Comparison of ENCODE assay signal across 8 mouse cellular contexts in genomic region chr11:11455037-11455436, GRCm38 (mm10). TPM values are rescaled to one million over a fixed set of nuclear protein-coding genes. Genes with fewer than 3 reads are reported as not detected.
DNase-seq lines count a peak whose midpoint lies in the region; ATAC-seq lines count a peak whose summit lies in the region.

No protein-coding gene starts in this region.

- H3K36me3 ChIP-seq in liver, embryonic 16.5 days (ENCODE audit: control insufficient read depth, insufficient read depth), result no peaks in the 10 kb centered on the region
- no peaks in the 10 kb centered on the region for H3K36me3 ChIP-seq in liver, embryonic 12.5 days

- no peak overlapping the region for H3K27ac ChIP-seq in liver, embryonic 16.5 days (ENCODE audit: low read length)
- no peak overlapping the region for H3K27ac ChIP-seq in liver, embryonic 12.5 days

- peak; percentile 27; the same call in 1 of the 2 replicates for ATAC-seq in liver, embryonic 16.5 days (ENCODE audit: low read depth)
- no peak for ATAC-seq in liver, embryonic 12.5 days
- peak; percentile 96 for ATAC-seq in megakaryocyte-erythroid progenitor cell, adult 5-6 weeks (replicated peaks; ENCODE audit: low FRiP score, low TSS enrichment, poor library complexity, severe bottlenecking)

- 17% methylated on average over 2 of the region's 2 CpGs for WGBS in liver, embryonic 16.5 days (ENCODE audit: insufficient replicate concordance)
- 21% methylated on average over 2 of the region's 2 CpGs for WGBS in liver, embryonic 12.5 days (ENCODE audit: insufficient replicate concordance)

- no peak overlapping the region for H3K4me2 ChIP-seq in liver, embryonic 16.5 days (ENCODE audit: low read depth, low read length)
- no peak overlapping the region for H3K4me2 ChIP-seq in liver, embryonic 12.5 days

- DNase-seq in adrenal gland, adult 2 months, result peak; percentile 2
- DNase-seq in adrenal gland, postnatal 4 days (ENCODE audit: low spot score in 2 of 2), result no peak
- peak; percentile 35 for DNase-seq in c-Kit-positive CD71-positive TER-119-positive erythroid progenitor cells, embryonic 14.5 days (ENCODE audit: low spot score)
- DNase-seq in gastrocnemius, postnatal 10 days, result no peak
- no peak for DNase-seq in cerebellum, postnatal 4 days (ENCODE audit: low spot score in 2 of 2)

- no peaks in the 10 kb centered on the region for H3K9me3 ChIP-seq in liver, embryonic 16.5 days (replicated peaks; ENCODE audit: control insufficient read depth, low read length)
- H3K9me3 ChIP-seq in liver, embryonic 12.5 days (replicated peaks), result no peaks in the 10 kb centered on the region

- H3K4me1 ChIP-seq in liver, embryonic 16.5 days (ENCODE audit: control insufficient read depth, low read depth, low read length), result no peaks in the 10 kb centered on the region
- no peaks in the 10 kb centered on the region for H3K4me1 ChIP-seq in liver, embryonic 12.5 days

- no peak overlapping the region for H3K4me3 ChIP-seq in liver, embryonic 16.5 days (ENCODE audit: low read depth, low read length)
- H3K4me3 ChIP-seq in liver, embryonic 12.5 days, result no peak overlapping the region

- H3K27me3 ChIP-seq in liver, embryonic 16.5 days (ENCODE audit: control insufficient read depth, insufficient read depth, low read depth, low read length), result no peaks in the 10 kb centered on the region
- no peaks in the 10 kb centered on the region for H3K27me3 ChIP-seq in liver, embryonic 12.5 days (replicated peaks)

- H3K9ac ChIP-seq in liver, embryonic 16.5 days (ENCODE audit: low read depth, low read length), result no peak overlapping the region
- no peak overlapping the region for H3K9ac ChIP-seq in liver, embryonic 12.5 days

RNA-seq across cellular contexts. Expression of gene Spata48, which starts 6.9 kb away (rescaled TPM):
- under 1 TPM; 0.52 to 0.69 TPM for total RNA-seq in adrenal gland, adult 2 months (2021)
- 13.4 TPM in 1 of 2 replicates, not detected in the other for polyA plus RNA-seq in adrenal gland, adult 2 months (2012; rRNA removed)
- total RNA-seq in adrenal gland, postnatal 4 days (2021), result 1 to 10 TPM; 2.7 to 4.3 TPM
- polyA plus RNA-seq in liver, embryonic 16.5 days (2015; fragmentation: Nextera tagmentation; extraction: Ambion mirVana), result 0.26 and 0.66 TPM in 2 replicates
- 0.25 and 0.69 TPM in 2 replicates for polyA plus RNA-seq in liver, embryonic 12.5 days (2016; fragmentation: Nextera tagmentation; extraction: Ambion mirVana)
- total RNA-seq in megakaryocyte-erythroid progenitor cell, adult 5-6 weeks (2014; fragmentation: Nextera tagmentation), result 1.6 and 3.4 TPM in 2 replicates
- total RNA-seq in megakaryocyte-erythroid progenitor cell, adult 5-6 weeks (2017), result 0.56 and 1.6 TPM in 2 replicates
- 1 to 10 TPM in 1 of 2 experiments, under 1 TPM in 1; 0.89 to 1.6 TPM for total RNA-seq in gastrocnemius, postnatal 10 days (2021)

RNA-seq across cellular contexts. Expression of gene Zpbp, which starts 7.2 kb away (rescaled TPM):
- total RNA-seq in adrenal gland, adult 2 months (2021), result under 1 TPM; 0.17 to 0.21 TPM
- 0.11 and 0.25 TPM in 2 replicates for polyA plus RNA-seq in adrenal gland, adult 2 months (2012; rRNA removed)
- 1 to 10 TPM in 1 of 2 experiments, under 1 TPM in 1; 0.92 to 1.1 TPM for total RNA-seq in adrenal gland, postnatal 4 days (2021)
- 0.20 TPM in 2 replicates for polyA plus RNA-seq in liver, embryonic 16.5 days (2015; fragmentation: Nextera tagmentation; extraction: Ambion mirVana)
- polyA plus RNA-seq in liver, embryonic 12.5 days (2016; fragmentation: Nextera tagmentation; extraction: Ambion mirVana), result 0.50 and 0.66 TPM in 2 replicates
- 1.1 and 1.7 TPM in 2 replicates for total RNA-seq in megakaryocyte-erythroid progenitor cell, adult 5-6 weeks (2014; fragmentation: Nextera tagmentation)
- 0.47 and 2.1 TPM in 2 replicates for total RNA-seq in megakaryocyte-erythroid progenitor cell, adult 5-6 weeks (2017)
- under 1 TPM; 0.31 to 0.43 TPM for total RNA-seq in gastrocnemius, postnatal 10 days (2021)

Comparison
In these comparisons a context has a peak if more than half of its experiments do, and no peak if none do; other contexts are left out.
1. DNase-seq: peak in adrenal gland, adult 2 months (single experiment) and c-Kit-positive CD71-positive TER-119-positive erythroid progenitor cells, embryonic 14.5 days (single experiment); none in adrenal gland, postnatal 4 days (0 of 2), gastrocnemius, postnatal 10 days (single experiment) and cerebellum, postnatal 4 days (0 of 2).